Mouse (Mus musculus) spleen, adult 2 months (tissue): ENCODE data around the gene Napa.

Source experiments
- CTCF ChIP-seq: fragments of 200-500 bp; IDR thresholded peaks from 2 replicates; pipeline ENCODE4 v1.5.1; 2011; ENCODE audit warnings: mild to moderate bottlenecking, inconsistent platforms; ENCODE audit not compliant: insufficient read depth, insufficient read length, insufficient replicate concordance; ENCODE audit errors: extremely low read depth
- POLR2A ChIP-seq: fragments of 200-500 bp; IDR thresholded peaks from 2 replicates; pipeline ENCODE4 v1.6.1; 2011; ENCODE audit warnings: low read depth, low read length, inconsistent platforms

GRCm38 (mm10) chr7:16101726-16102475 is 3.6 kb downstream of the Napa start:
- TF ChIP-seq CTCF (no peak), POLR2A (no peak)
